Mouse (Mus musculus) 3134 (cell line): ENCODE data around the gene Mageb1.
"Not testable (repeated sequence)": the region's sequence is repeated elsewhere in the genome, so short reads cannot be mapped to it uniquely, and the experiment has no call there.

Experiments used
- DNase-seq: peaks from one replicate; pipeline ENCODE4 v3.0.0-alpha.2; 2011; ENCODE audit warnings: low spot score; ENCODE audit not compliant: insufficient read length; ENCODE audit errors: extremely low read depth

Gene Mageb1

GRCm38 (mm10) chrX:92016233-92016632, at the start of gene Mageb1:
Gene Mageb1, minus strand, starts transcription at chrX:92016333.
- DNase-seq = not testable (repeated sequence)
